Mouse (Mus musculus) small intestine, adult 2 months (tissue): ENCODE results near the gene Snx30.

Experiments used
- CTCF ChIP-seq: fragments of 200-500 bp; IDR thresholded peaks from 2 replicates; pipeline ENCODE4 v1.5.1; 2012; ENCODE audit warnings: low read depth, mild to moderate bottlenecking, control low read depth, inconsistent platforms, low read length, moderate library complexity, mixed read lengths; ENCODE audit not compliant: insufficient replicate concordance, insufficient read length; ENCODE audit errors: extremely low read depth
- POLR2A ChIP-seq: fragments of 200-500 bp; IDR thresholded peaks from 2 replicates; pipeline ENCODE4 v1.6.1; 2012; ENCODE audit warnings: low read depth, mild to moderate bottlenecking, control low read depth, inconsistent platforms, low read length, moderate library complexity

DNA sequence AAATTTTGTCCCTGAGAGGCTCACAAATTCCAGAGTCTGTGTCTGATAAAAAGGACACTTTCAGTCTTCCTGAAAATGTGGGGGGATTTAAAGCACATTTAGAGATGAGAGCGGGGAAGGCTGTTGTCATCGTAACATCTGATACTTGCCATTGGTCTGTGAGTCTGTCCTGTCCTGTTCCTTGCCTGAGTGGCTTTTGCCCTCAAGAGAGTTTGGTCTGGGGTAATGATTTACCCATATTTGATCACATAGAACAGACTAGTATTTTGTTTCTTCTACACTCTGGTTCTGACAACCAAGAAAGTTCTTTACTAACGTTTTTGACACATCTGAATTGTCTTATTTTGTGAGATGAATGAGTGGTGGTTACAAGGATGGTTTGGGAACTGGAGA, 39.6 kb downstream of the Snx30 start:
- TF ChIP-seq POLR2A = no peak
- no peak for TF ChIP-seq CTCF
